Mouse (Mus musculus) ES-E14 (cell line): ENCODE measurements at regions not wholly inside any gene's neighbourhood (a gene's known extent, or its start where the extent isn't known, plus 50 kb on each side); places are given as distances from the start of the nearest gene placed in this dataset.

Experiments used
- CHD2 ChIP-seq: IDR thresholded peaks from 2 replicates; pipeline ENCODE4 v1.6.1; 2014; ENCODE audit warnings: mild to moderate bottlenecking, low read depth, low read length, inconsistent platforms
- HCFC1 ChIP-seq: IDR thresholded peaks from 2 replicates; pipeline ENCODE4 v1.6.1; 2012; ENCODE audit warnings: low read length, inconsistent platforms, borderline replicate concordance; ENCODE audit not compliant: insufficient read depth
- ZC3H11A ChIP-seq: IDR thresholded peaks from 2 replicates; pipeline ENCODE4 v1.6.1; 2012; ENCODE audit warnings: low read depth, mild to moderate bottlenecking, inconsistent platforms, low read length, borderline replicate concordance

GRCm38 (mm10) chr7:71023946-71024610 lies 327.2 kb downstream of the Gm10295 start:
- TF ChIP-seq CHD2 (no peak), ZC3H11A (no peak), HCFC1 (no peak)
